In the genomic region with DNA sequence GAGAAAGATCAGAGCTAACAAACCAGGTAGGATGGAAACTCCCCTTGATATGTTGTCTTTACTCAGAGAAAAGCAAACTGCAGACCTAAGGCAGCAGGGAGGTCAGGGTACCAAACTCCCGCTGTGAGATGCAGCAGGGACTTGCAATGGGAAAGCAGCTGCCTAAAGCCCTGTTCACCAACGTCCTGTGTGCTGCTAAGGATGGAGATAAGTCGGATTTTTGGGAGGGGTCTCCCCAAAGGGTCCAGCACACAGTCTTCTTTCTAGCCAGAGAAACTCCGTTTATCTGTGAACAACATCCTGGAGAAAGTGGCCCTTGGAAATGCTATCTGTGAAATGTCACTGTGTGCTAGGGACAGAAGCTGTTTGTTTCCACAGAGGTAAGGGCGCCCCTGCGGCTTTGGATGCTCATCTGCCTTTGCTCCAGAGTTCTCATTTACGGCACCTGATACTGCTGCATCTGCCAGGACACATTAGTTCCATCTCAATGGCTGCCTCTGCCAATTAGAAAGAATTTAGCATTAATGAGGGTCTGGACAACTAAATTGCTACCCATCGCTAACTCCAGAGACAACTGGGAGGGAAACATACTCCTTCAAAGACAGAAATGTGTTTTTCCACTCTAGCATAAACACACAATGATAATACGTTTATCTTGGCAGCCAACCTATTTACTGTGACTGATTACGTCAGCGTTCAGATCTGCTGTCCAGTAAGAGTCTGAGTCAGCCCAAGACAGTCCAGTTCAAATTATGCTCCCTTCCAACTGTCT, we compare ENCODE assay signal across 12 mouse cellular contexts. TPM values are rescaled to one million over a fixed set of nuclear protein-coding genes. Genes with fewer than 3 reads are reported as not detected.
DNase-seq lines count a peak whose midpoint lies in the region; ATAC-seq and TF ChIP-seq lines count a peak whose summit lies in the region.
"Had no signal": no experiment of that assay in that cellular context is flagged by ENCODE, and none has a peak within 500 bp of the region (broad histone marks: within the 10 kb centered on the region; RNA-seq: fewer than 3 reads in every experiment).

No protein-coding gene starts in this region.

- H3K27me3 ChIP-seq in liver, embryonic 11.5 days (replicated peaks; ENCODE audit: control insufficient read depth, insufficient read depth, low read length) = no peaks in the 10 kb centered on the region
- H3K27me3 ChIP-seq in liver, embryonic 12.5 days (replicated peaks) = no peaks in the 10 kb centered on the region
- no peaks in the 10 kb centered on the region for H3K27me3 ChIP-seq in forebrain, embryonic 16.5 days (replicated peaks; ENCODE audit: control insufficient read depth, insufficient read depth, low read length)
- H3K27me3 ChIP-seq in neural tube, embryonic 15.5 days (replicated peaks) = no peaks in the 10 kb centered on the region
- no peaks in the 10 kb centered on the region for H3K27me3 ChIP-seq in thymus, adult 2 months (ENCODE audit: control insufficient read depth, insufficient read depth, low read length)
- H3K27me3 ChIP-seq: embryonic facial prominence, embryonic 15.5 days; midbrain, embryonic 15.5 days had no signal

- H3K9ac ChIP-seq in liver, embryonic 11.5 days (ENCODE audit: low read depth, low read length) = no peak overlapping the region
- no peak overlapping the region for H3K9ac ChIP-seq in liver, embryonic 12.5 days
- no peak overlapping the region for H3K9ac ChIP-seq in forebrain, embryonic 16.5 days (replicated peaks; ENCODE audit: low read depth, low read length)
- no peak overlapping the region for H3K9ac ChIP-seq in neural tube, embryonic 15.5 days (replicated peaks)
- H3K9ac ChIP-seq: embryonic facial prominence, embryonic 15.5 days; midbrain, embryonic 15.5 days had no signal

- TF ChIP-seq CTCF in thymus, adult 2 months (IDR thresholded peaks at IDR 0.05; ENCODE audit: borderline replicate concordance, control insufficient read depth, extremely low read depth, insufficient read depth, low read length, poor library complexity) = no peak

- H3K36me3 ChIP-seq in liver, embryonic 11.5 days (ENCODE audit: control insufficient read depth, insufficient read depth, low read length) = no peaks in the 10 kb centered on the region
- no peaks in the 10 kb centered on the region for H3K36me3 ChIP-seq in liver, embryonic 12.5 days
- H3K36me3 ChIP-seq in forebrain, embryonic 16.5 days (ENCODE audit: control insufficient read depth, insufficient read depth) = no peaks in the 10 kb centered on the region
- no peaks in the 10 kb centered on the region for H3K36me3 ChIP-seq in neural tube, embryonic 15.5 days
- H3K36me3 ChIP-seq in thymus, adult 2 months (ENCODE audit: control insufficient read depth, insufficient read depth, low read length) = no peaks in the 10 kb centered on the region
- H3K36me3 ChIP-seq: embryonic facial prominence, embryonic 15.5 days; limb, embryonic 10.5 days; midbrain, embryonic 15.5 days had no signal

- H3K4me3 ChIP-seq in liver, embryonic 11.5 days (ENCODE audit: low read depth, low read length) = no peak overlapping the region
- H3K4me3 ChIP-seq in liver, embryonic 12.5 days = no peak overlapping the region
- H3K4me3 ChIP-seq in forebrain, embryonic 16.5 days (replicated peaks; ENCODE audit: low read length) = no peak overlapping the region
- no peak overlapping the region for H3K4me3 ChIP-seq in neural tube, embryonic 15.5 days (replicated peaks)
- no peak overlapping the region for H3K4me3 ChIP-seq in thymus, adult 2 months (ENCODE audit: control insufficient read depth, insufficient read depth, low read length)
- H3K4me3 ChIP-seq: embryonic facial prominence, embryonic 15.5 days; limb, embryonic 10.5 days; midbrain, embryonic 15.5 days had no signal

- no peaks in the 10 kb centered on the region; the same call in 1 of the 2 replicates for H3K4me1 ChIP-seq in liver, embryonic 11.5 days (replicated peaks; ENCODE audit: control insufficient read depth, insufficient read depth, low read length)
- no peaks in the 10 kb centered on the region for H3K4me1 ChIP-seq in liver, embryonic 12.5 days
- peaks cover 11% of the 10 kb centered on the region for H3K4me1 ChIP-seq in forebrain, embryonic 16.5 days (replicated peaks; ENCODE audit: control insufficient read depth, insufficient read depth, low read length)
- peaks cover 8% of the 10 kb centered on the region for H3K4me1 ChIP-seq in neural tube, embryonic 15.5 days
- H3K4me1 ChIP-seq in thymus, adult 2 months (replicated peaks; ENCODE audit: control insufficient read depth, insufficient read depth, low read length) = no peaks in the 10 kb centered on the region
- H3K4me1 ChIP-seq: embryonic facial prominence, embryonic 15.5 days; limb, embryonic 10.5 days; midbrain, embryonic 15.5 days had no signal

- TF ChIP-seq POLR2A in thymus, adult 2 months (IDR thresholded peaks at IDR 0.05; ENCODE audit: control insufficient read depth, extremely low read depth, insufficient read depth, low read length, poor library complexity) = no peak

- H3K9me3 ChIP-seq in liver, embryonic 11.5 days (ENCODE audit: control insufficient read depth, low read length) = no peaks in the 10 kb centered on the region
- H3K9me3 ChIP-seq in liver, embryonic 12.5 days (replicated peaks) = no peaks in the 10 kb centered on the region
- no peaks in the 10 kb centered on the region for H3K9me3 ChIP-seq in forebrain, embryonic 16.5 days (ENCODE audit: control insufficient read depth, low read length)
- H3K9me3 ChIP-seq in neural tube, embryonic 15.5 days (replicated peaks) = no peaks in the 10 kb centered on the region
- H3K9me3 ChIP-seq: embryonic facial prominence, embryonic 15.5 days; limb, embryonic 10.5 days; midbrain, embryonic 15.5 days had no signal

- WGBS in liver, embryonic 11.5 days = 55% methylated on average over 11 of the region's 11 CpGs
- 49% methylated on average over 11 of the region's 11 CpGs for WGBS in liver, embryonic 12.5 days (ENCODE audit: insufficient replicate concordance)
- 11% methylated on average over 11 of the region's 11 CpGs for WGBS in forebrain, embryonic 16.5 days
- WGBS in neural tube, embryonic 15.5 days = 28% methylated on average over 11 of the region's 11 CpGs
- WGBS in thymus, adult 2 months = 83% methylated on average over 11 of the region's 11 CpGs

- ATAC-seq in liver, embryonic 11.5 days (replicated peaks; ENCODE audit: low FRiP score) = no peak
- ATAC-seq in liver, embryonic 12.5 days = no peak
- ATAC-seq in forebrain, embryonic 16.5 days = peak; percentile 70
- no peak for ATAC-seq in neural tube, embryonic 15.5 days (ENCODE audit: low FRiP score)
- ATAC-seq in monocyte, adult 5-6 weeks (replicated peaks; ENCODE audit: insufficient number of reproducible peaks, low FRiP score, low TSS enrichment, poor library complexity, severe bottlenecking) = no peak
- ATAC-seq: CD4-positive, CD25-positive, alpha-beta regulatory T cell, adult 4 months; midbrain, embryonic 15.5 days had no signal

- DNase-seq in cerebellum, adult 9-10 months = peak; percentile 47
- no peak for DNase-seq in cerebellum, adult 9-11 months
- DNase-seq in liver, embryonic 11.5 days (ENCODE audit: low spot score) = peak; percentile 28
- no peak for DNase-seq in thymus, adult 2 months

- no peak overlapping the region for H3K27ac ChIP-seq in liver, embryonic 11.5 days (ENCODE audit: low read depth, low read length)
- H3K27ac ChIP-seq in liver, embryonic 12.5 days = no peak overlapping the region
- no peak overlapping the region for H3K27ac ChIP-seq in forebrain, embryonic 16.5 days (ENCODE audit: low read length)
- no peak overlapping the region for H3K27ac ChIP-seq in neural tube, embryonic 15.5 days (replicated peaks)
- H3K27ac ChIP-seq in thymus, adult 2 months (ENCODE audit: control insufficient read depth, insufficient read depth, low read length) = no peak overlapping the region
- H3K27ac ChIP-seq: embryonic facial prominence, embryonic 15.5 days; limb, embryonic 10.5 days; midbrain, embryonic 15.5 days had no signal

- H3K4me2 ChIP-seq in liver, embryonic 11.5 days = no peak overlapping the region
- H3K4me2 ChIP-seq in liver, embryonic 12.5 days = no peak overlapping the region
- H3K4me2 ChIP-seq in forebrain, embryonic 16.5 days (ENCODE audit: low read length) = no peak overlapping the region
- peak overlapping the region; percentile 22 for H3K4me2 ChIP-seq in neural tube, embryonic 15.5 days
- H3K4me2 ChIP-seq: embryonic facial prominence, embryonic 15.5 days; midbrain, embryonic 15.5 days had no signal

RNA-seq across cellular contexts. Expression of a gene that starts 40.1 kb away (rescaled TPM):
- polyA plus RNA-seq in liver, embryonic 11.5 days (2014; fragmentation: Nextera tagmentation; extraction: Ambion mirVana) = 65.5 and 65.9 TPM in 2 replicates
- polyA plus RNA-seq in liver, embryonic 12.5 days (2016; fragmentation: Nextera tagmentation; extraction: Ambion mirVana) = 34.3 and 35.1 TPM in 2 replicates
- 67.4 and 73.6 TPM in 2 replicates for polyA plus RNA-seq in forebrain, embryonic 16.5 days (2015; fragmentation: Nextera tagmentation; extraction: Ambion mirVana)
- polyA plus RNA-seq in neural tube, embryonic 15.5 days (2015; fragmentation: Nextera tagmentation; extraction: Ambion mirVana) = 63.9 and 65.2 TPM in 2 replicates
- 37.3 to 46.3 TPM (median 43.2 TPM) in 3 replicates for total RNA-seq in monocyte, adult 5-6 weeks (2017)
- 29.6 and 35.1 TPM in 2 replicates for polyA plus RNA-seq in thymus, adult 2 months (2012; rRNA removed)

RNA-seq across cellular contexts. Expression of a gene that starts 40.3 kb away (rescaled TPM):
- 141 and 156 TPM in 2 replicates for polyA plus RNA-seq in liver, embryonic 11.5 days (2014; fragmentation: Nextera tagmentation; extraction: Ambion mirVana)
- 96.4 and 100 TPM in 2 replicates for polyA plus RNA-seq in liver, embryonic 12.5 days (2016; fragmentation: Nextera tagmentation; extraction: Ambion mirVana)
- 58.8 and 65.6 TPM in 2 replicates for polyA plus RNA-seq in forebrain, embryonic 16.5 days (2015; fragmentation: Nextera tagmentation; extraction: Ambion mirVana)
- 48.6 and 61.0 TPM in 2 replicates for polyA plus RNA-seq in neural tube, embryonic 15.5 days (2015; fragmentation: Nextera tagmentation; extraction: Ambion mirVana)
- total RNA-seq in monocyte, adult 5-6 weeks (2017) = 20.7 to 25.3 TPM (median 24.1 TPM) in 3 replicates
- polyA plus RNA-seq in thymus, adult 2 months (2012; rRNA removed) = 74.7 and 76.7 TPM in 2 replicates

Comparison
In these comparisons a context has a peak if more than half of its experiments do, and no peak if none do; other contexts are left out.
1. DNase-seq: peak in cerebellum, adult 9-10 months (single experiment) and liver, embryonic 11.5 days (single experiment); none in cerebellum, adult 9-11 months (single experiment) and thymus, adult 2 months (single experiment).